In the genomic region with DNA sequence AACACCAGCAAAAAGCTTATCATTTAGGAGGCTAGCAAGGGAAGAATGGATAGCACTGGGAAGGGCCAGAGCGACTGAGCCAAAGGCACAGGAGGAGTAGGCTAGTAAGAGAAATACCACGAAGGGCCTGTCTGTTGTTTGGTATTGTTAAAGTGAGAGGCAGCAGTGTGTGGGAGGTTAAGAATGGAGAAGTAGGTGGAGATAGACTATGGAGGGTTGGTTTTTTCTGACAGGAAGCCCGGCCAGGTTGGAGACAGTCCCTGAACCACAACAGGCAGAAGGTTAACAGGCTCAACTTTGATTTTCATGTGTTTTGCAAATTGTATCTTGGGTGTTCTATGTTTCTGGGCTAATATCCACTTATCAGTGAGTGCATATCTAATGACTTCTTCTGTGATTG, we compare ENCODE assay signal across 19 mouse cellular contexts.
"Had no signal": no experiment of that assay in that cellular context is flagged by ENCODE, and none has a peak within 500 bp of the region (broad histone marks: within the 10 kb centered on the region; RNA-seq: fewer than 3 reads in every experiment).

No protein-coding gene starts in this region.

- H3K9ac ChIP-seq: limb, embryonic 13.5 days; liver, embryonic 12.5 days; liver, embryonic 15.5 days; lung, embryonic 15.5 days had no signal

- H3K27me3 ChIP-seq: lung, embryonic 15.5 days had no signal

- DNase-seq: kidney, adult 18-20 months; kidney, adult 9 months; kidney, postnatal 25 days; layer of hippocampus, adult 9-11 months; liver; lung, postnatal 14 days; midbrain, embryonic 14.5 days; right cerebral cortex, adult 18-20 months; right cerebral cortex, postnatal 14 days; right cerebral cortex, postnatal 4 days; thymus, postnatal 25 days had no signal

- H3K27ac ChIP-seq: layer of hippocampus, adult 2 months; limb, embryonic 10.5 days; limb, embryonic 13.5 days; liver, embryonic 12.5 days; liver, embryonic 15.5 days; lung, embryonic 15.5 days; macrophage; stomach, postnatal 0 days had no signal

- ATAC-seq: liver, embryonic 12.5 days had no signal

- H3K4me3 ChIP-seq: layer of hippocampus, adult 2 months; limb, embryonic 10.5 days; limb, embryonic 13.5 days; liver, embryonic 12.5 days; liver, embryonic 15.5 days; lung, embryonic 15.5 days had no signal

- H3K36me3 ChIP-seq: limb, embryonic 10.5 days; limb, embryonic 13.5 days; liver, embryonic 12.5 days; liver, embryonic 15.5 days; lung, embryonic 15.5 days had no signal

- H3K4me1 ChIP-seq: liver, embryonic 12.5 days; liver, embryonic 15.5 days; lung, embryonic 15.5 days had no signal
